Mouse (Mus musculus): ENCODE data around the gene Synm.

Synm gene

DNA sequence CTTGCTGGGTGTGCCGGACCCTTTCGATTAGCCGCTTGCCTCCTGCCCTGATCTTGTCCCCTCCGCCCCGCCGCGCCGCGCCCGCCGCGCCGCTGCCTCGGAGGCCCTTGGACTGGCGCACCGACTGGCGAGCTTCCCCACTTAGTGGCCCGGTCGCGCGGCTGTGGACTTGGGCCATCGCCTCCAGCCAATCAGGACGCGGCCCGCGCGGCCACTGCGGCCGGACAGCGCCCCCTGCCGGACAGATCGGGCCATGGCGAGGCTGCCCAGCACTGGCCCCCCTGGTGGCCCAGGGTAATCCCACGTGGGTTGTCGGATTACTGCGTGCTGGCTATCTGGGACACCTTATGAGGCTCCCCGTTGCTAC is at the start of gene Synm:
Gene Synm, minus strand, starts transcription at position 114 of the 367 bp plus-strand sequence.
- DNase-seq (ENCODE audit: low read depth, low spot score): peak; percentile 85

- DNase-seq (ENCODE audit: low read depth, low spot score): no peak
Observed at GRCm38 (mm10) chr7:67803857-67804215, 44.3 kb upstream of the Synm start.

DNA sequence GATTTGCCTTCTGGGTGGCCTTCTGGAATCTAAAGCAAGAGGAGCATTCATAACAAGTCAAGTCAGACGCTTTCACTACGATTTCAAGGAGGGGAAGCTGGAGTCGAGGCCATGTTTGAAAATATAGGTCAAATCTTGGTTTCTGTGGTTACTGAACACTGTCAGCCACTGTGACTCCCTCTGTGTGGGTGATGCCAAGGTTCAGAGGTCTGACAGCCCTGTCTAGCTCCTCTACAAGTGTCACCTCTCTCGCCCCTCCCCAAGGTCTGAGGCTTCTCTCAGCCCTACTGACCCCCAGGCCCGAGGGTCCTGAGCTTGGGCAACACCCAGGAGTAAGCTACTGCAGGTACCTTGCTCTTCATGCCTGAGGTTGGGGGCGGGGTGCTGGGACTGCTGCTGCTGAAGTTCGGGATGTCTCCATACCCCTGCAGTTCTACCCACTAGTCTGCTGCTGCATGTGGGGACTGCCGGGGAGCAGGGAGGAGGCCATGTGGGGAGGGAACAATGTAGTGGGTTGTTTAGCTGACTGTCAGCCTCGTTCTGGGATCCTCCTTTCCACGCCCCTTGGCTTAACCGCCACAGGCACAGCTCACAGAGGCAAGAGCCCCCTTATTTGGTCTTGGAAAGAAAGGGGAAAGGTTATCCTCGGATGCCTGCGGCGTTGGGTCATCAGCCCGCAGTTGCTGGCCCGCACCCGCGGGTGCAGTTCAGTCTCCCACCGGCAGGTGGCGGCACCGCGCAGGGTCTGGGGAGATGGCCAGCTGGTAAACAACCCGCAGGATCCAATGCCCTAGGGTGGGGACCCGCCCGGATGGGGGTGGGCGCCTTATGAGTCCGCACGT is 43.7 kb upstream of the Synm start:
- peak; percentile 69 for DNase-seq (ENCODE audit: low read depth, low spot score)

- DNase-seq (ENCODE audit: low read depth, low spot score): no peak
Observed at GRCm38 (mm10) chr7:67801022-67801421, 41.5 kb upstream of the Synm start.

- DNase-seq (ENCODE audit: low read depth, low spot score): no peak
Observed at GRCm38 (mm10) chr7:67800547-67800946, 41.0 kb upstream of the Synm start.

DNA sequence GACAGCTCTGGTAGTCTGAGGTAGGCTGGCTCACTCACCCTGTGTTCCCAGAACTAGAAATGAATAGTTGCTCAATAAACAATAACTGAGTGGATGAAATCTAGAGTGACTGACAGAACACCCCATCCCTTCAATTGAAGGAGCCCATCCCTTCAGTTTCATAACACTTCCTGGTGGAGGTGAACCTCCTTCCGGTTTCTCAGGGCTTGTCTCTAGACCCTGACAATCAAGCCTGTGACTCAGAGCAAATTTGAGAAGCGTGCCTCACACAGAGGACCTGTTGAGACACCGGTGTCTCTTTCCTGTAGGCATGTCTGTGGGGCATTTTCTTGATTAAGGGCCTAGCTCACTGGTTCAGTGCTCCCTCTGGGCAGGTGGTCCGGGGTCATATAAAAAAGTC is 38.9 kb upstream of the Synm start:
- no peak for DNase-seq (ENCODE audit: low read depth, low spot score)

DNA sequence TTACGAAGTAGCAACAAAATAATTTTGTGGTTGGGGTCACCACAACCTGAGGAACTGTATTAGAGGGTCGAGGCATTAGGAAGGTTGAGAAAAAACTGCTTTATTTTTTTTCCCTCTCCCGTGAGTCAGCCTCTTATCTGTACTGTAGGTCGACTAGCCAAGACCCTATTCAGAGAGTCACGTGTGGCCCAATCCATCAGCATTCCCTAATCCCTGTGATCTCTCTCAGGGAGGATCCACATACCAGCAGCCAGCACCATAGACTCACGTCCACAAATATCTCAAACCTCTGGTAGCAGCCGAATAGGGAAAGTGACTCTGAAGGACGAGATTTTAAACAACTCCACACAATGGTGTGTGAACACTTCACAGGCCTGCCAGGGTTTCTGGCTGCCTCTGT is 37.5 kb upstream of the Synm start:
- peak; percentile 17 for DNase-seq (ENCODE audit: low read depth, low spot score)

DNA sequence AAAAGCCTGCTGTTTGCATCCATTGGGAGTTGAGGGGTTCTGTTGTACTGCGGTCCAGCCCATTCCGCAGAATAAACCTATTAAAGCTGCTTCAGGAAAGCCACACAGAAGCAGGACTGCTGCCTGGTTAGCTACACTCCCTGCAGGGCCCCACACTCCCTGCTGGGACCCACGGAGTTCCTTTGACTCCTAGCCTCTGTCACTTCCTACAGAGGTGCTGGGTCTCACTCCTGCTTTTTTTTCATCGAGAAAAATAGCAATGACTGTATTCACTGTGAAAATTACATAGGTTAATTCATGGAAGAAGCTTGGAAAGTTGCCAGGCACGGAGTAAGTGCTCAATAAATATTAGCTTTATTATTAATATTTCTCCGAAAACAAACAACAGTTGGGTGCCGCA is 33.9 kb upstream of the Synm start:
- no peak for DNase-seq (ENCODE audit: low read depth, low spot score)

DNA sequence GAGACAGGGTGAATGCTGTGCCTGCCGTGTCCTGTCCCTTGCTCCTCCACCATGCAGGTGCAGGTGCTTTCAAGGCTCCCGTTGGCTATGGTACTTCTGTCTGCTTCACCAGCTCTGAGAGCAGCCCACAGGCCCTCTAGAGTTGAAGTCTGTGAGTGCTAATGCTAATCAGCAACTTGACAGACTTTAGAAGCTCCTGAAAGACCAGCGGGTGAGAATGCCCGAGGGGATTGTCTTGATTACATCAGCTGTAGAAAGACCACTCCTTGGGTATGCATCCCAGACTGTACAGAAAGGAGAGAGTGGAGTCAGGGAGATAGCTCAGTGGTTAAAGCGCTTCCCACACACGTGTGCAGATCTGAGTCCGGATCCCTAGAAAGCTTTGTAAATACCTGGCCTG is 31.7 kb upstream of the Synm start:
- DNase-seq (ENCODE audit: low read depth, low spot score): no peak

DNA sequence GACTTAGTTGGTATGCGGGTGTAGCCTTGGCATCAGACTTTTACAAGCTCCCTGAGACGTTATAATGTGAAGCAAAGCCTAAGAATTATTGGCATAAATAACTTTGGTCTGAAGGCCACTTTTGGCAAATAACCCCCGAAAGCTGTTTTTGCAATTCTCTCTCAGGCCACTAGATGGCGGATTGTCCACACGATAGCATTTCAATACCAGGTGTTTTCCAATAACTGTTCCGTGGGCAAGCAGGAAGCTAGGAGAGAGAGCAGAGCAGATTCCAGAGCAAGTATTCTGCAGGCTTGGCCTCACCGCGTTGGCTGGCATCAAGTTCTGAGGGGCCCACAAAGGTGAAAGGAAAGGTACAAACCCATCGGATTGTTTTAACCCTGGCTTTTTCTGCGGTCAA is 29.2 kb upstream of the Synm start:
- DNase-seq (ENCODE audit: low read depth, low spot score): peak; percentile 66

DNA sequence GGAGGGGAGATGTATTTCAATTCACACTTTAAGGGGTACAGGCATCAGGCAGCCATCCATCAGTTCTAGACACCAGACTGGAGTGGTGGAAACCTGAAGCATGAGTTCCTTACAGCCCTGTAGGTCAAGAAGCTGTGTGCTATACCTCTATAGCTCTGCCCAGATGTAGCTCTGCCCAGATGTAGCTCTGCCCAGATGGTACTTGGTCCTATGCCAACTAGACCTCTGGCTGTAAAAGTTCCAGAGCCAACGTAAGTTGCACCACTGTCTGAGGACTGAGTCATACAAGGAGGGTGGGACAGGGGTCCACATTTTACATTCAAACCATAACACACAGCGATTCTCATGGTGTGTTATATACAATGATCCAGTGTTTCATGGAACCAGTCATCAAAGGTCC is 28.3 kb upstream of the Synm start:
- DNase-seq (ENCODE audit: low read depth, low spot score): no peak

- DNase-seq (ENCODE audit: low read depth, low spot score): no peak
Observed at GRCm38 (mm10) chr7:67776636-67777305, 17.2 kb upstream of the Synm start.

GRCm38 (mm10) chr7:67775623-67776022 is 16.1 kb upstream of the Synm start:
- no peak for DNase-seq (ENCODE audit: low read depth, low spot score)

GRCm38 (mm10) chr7:67772231-67772630 is 12.7 kb upstream of the Synm start:
- DNase-seq (ENCODE audit: low read depth, low spot score): no peak

- no peak for DNase-seq (ENCODE audit: low read depth, low spot score)
Observed at GRCm38 (mm10) chr7:67769487-67769886, 9.9 kb upstream of the Synm start.

DNA sequence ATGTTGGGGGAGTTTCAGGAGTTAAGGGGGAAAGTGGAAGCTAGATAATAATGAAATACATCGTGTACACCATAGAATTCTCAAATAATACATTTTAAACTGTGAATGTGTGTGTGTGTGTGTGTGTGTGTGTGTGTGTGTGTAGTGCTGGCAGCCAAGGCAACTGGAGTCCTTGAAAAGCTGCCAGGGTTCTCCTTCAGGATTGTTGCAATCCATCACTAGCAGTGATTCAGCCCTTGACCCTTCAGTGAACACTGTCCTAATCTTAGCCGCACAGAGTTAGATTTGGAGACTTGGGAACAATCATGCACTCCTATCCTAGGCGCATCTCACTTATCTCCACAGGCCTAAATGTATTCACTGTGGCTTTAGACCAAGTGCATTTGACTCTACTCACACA is 8.6 kb upstream of the Synm start:
- DNase-seq (ENCODE audit: low read depth, low spot score): no peak

DNA sequence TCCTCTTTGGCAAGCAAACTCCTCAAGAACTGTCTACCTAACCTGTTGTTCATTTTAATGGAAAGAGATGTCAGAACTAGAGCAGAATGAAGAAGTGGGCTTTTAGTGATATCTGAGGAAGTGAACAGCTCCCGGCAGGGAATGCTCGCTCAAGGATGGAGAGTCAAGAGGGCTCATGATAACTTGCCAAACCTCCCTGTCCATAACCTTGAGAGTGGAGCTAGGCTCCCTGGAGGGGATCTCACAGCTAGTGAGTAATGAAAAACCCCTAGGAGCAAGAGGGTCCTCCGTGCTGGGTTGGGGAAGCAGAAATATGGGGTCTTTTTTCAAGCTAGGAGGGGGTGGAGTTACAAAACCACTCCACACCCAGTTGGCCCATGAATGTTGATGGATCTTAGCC is 4.1 kb upstream of the Synm start:
- no peak for DNase-seq (ENCODE audit: low read depth, low spot score)

DNA sequence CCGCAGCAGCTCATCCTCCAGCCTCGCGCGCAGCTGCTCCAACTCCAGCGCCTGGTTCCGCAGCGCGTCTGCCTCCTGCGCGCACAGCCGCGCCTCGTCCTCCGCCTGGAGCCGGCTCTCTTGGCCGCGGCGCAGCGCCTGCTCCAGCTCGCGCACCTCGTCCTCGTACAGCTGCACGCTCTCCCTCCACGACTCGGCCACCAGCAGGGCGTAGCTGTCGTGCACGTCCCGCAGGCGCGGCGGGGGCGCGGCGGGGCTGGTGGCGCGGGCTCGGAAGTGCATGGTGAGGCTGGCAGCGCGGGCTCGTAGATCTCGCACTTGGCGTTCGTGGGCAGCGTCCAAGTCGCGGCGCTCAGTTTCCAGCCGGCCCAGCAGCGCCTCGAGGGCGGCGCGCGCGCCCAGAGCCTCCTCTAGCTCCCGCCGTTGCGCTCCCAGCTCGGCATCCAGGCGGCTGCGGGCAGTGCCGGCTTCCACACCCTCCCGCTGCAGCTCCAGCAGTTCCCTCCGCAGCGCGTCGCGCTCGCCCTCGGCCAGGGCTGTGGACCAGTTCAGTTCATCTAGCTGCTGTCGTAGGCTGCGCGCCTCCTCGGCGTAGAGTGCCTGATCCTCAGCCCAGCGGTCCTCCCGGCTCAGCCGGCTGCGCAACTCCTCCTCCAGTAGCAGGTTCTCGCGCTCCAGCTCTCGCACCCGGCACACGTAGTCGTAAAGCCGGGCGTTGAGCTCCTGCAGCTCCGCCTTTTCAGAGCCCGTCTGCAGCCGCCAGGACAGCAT is 499 bp downstream of the Synm start:
- DNase-seq (ENCODE audit: low read depth, low spot score): peak; percentile 91

GRCm38 (mm10) chr7:67758506-67758857 is 1.1 kb downstream of the Synm start:
- DNase-seq (ENCODE audit: low read depth, low spot score): no peak

- DNase-seq (ENCODE audit: low read depth, low spot score): no peak
Observed at GRCm38 (mm10) chr7:67756636-67757035, 2.9 kb downstream of the Synm start.

- no peak for DNase-seq (ENCODE audit: low read depth, low spot score)
Observed at GRCm38 (mm10) chr7:67755366-67755765, 4.2 kb downstream of the Synm start.

DNA sequence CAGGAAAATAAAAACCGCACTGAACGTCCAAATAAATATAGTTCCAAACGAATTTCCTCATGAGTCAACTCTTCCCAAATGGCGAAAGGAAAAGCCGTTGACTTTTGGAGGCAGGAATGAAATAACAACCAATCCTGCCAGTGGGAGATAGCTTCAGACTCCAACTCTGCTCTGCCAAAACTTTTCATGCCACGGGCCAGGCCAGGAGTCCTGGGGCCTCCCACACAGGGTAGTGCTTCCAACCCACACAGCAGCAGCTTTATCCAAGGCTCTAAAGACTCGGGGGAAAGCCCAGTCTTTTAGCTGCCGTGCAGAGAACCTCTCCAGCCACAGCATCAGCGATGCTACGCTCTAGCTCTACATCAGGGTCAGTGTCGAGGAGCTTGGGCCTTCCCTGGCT is 4.9 kb downstream of the Synm start:
- no peak for DNase-seq (ENCODE audit: low read depth, low spot score)
